Mouse (Mus musculus) monocyte, adult 5-6 weeks (primary cell): Measurements from ENCODE around the gene Nfix. TPM values are rescaled to one million over a fixed set of nuclear protein-coding genes. Genes with fewer than 3 reads are reported as not detected.
A peak's percentile ranks its signal among the peaks of the same experiment; 100 is the strongest.
"Not testable (repeated sequence)": the region's sequence is repeated elsewhere in the genome, so short reads cannot be mapped to it uniquely, and the experiment has no call there.

Source experiments
- ATAC-seq: fragments of 153-309, 156-312 bp; replicated peaks from 2 replicates; pipeline ENCODE4 v1.8.0; 2017; ENCODE audit warnings: mild to moderate bottlenecking; ENCODE audit not compliant: low TSS enrichment, insufficient number of reproducible peaks, severe bottlenecking, poor library complexity, low FRiP score
- total RNA-seq: library from RNA; stranded (forward); fragments of 200-1000, 200-491, 200-594 nt; gene quantifications from 3 replicates; pipeline ENCODE4 v1.2.3, GENCODE M21; 2017

The Nfix gene
- total RNA-seq, 1 experiment from 2014 or later = 16.7 TPM

DNA sequence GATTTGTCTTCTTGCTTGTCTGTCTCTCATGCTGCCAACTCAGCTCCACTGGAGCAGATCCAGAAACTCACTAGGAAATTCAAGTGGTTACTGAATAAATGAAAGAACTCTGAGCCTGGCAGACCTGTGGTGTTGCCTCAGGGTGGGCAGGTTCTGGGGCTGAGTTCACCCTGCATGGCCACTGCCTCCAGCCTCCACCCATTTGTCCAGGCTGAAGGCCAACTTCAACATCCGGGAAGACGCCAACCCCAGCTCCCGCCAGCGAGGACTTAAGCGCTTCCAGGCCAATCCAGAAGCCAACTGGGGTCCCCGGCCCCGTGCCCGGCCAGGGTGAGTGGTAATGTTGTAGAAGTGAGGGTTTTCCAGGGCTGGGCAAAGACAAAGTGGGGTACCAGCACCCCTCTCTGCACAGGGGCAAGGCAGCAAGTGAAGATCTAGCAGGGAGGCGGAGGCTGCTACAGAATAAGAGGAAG is 101.2 kb downstream of the Nfix start:
- no peak for ATAC-seq

DNA sequence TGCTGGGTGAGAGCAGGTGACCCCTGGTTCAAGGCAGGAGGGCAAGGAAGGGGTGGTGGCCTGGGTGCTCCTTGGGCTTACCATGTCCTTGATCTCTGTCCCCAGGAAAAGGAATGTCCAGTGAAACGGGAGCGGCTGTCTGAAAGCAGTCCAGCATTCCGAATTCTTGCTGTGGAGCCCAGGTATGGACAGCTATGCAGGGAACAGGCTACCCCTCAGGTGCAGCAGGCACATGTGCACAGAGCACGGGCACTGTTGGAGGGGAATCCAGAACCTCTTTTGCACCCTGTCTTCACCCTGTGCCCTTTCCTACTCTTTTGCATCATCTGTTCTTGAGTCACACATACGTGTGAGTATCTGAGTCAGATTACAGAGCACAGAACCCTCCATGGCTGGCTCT is 101.9 kb downstream of the Nfix start:
- ATAC-seq = no peak

DNA sequence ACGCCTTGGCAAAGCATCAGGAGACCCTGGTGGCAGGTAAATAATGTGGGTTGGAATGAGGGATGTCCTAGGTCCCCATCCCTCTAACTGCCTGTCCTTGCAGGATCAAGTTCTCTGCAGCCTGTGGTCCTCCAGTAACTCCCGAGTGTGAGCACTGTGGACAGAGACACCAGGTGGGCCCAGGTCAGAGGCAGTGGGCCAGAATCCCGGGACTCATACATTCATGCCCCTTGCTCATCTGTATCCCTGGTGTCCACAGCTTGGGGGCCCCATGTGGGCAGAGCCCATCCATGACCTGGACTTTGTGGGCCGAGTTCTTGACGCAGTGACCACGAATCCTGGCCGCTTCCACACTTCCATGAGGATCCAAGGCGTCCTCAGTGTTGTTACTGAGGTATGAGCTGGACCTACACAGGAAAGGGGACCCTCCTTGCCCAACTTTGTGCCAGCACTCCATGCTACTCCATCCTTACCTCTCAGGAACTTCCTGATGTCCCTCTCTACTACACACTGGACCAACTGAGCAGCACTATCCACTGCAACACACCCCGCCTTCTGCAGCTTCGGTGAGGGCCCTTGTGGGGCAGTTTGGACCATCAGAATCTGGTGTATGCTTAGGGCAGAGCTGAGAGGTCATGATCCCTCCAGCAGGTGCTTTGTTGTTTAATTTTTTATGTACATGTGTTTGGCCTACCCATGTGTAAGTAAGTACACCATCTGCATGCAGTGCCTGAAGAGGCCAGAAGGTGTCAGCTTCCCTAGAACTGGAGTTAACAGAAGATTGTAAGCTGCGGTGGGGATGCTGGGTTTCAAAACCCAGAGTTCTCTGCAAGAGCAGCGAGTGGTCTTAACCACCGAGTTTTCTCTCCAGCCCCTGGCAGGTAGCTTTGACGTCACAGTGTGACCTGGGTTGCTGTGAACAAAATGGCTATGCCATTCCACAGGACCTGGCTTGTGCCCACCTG is 102.7 kb downstream of the Nfix start:
- ATAC-seq = 0 out of 2 replicates have a peak, but pooled peaks have one; percentile 7

DNA sequence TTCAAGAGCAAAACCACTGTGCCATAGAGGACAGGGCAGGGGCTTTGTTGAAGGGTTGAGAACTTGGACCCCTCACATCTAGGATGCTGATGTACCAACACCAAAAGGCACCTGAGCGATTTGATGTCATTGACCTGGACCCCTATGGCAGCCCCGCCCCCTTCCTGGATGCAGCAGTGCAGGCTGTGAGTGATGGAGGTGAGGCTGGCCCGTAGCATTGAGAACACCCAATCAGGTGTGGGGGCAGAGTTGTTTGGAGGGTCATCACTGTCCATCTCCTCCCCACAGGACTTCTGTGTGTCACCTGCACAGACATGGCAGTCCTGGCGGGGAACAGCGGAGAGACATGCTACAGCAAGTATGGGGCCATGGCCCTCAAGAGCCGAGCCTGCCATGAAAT is 105.0 kb downstream of the Nfix start:
- no peak for ATAC-seq

DNA sequence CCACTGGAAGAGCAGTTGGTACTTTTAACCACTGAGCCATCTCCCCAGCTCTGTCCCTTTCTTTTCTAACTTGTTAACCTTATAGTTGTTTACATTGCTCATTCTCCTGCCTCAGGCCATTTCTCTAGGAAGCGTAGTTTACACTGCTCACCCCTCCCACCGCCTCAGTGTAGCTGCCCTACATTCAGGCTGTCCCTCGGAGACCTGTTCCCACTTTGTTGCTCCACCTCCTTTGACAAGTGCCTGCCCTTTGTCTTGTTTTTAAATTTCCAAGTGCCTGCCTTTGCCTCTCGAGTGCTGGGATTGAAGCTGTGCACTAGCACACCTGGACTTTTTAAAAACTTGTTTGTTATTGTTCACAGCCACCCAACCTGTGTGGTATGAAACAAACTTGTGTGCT is 106.8 kb downstream of the Nfix start:
- no peak for ATAC-seq

DNA sequence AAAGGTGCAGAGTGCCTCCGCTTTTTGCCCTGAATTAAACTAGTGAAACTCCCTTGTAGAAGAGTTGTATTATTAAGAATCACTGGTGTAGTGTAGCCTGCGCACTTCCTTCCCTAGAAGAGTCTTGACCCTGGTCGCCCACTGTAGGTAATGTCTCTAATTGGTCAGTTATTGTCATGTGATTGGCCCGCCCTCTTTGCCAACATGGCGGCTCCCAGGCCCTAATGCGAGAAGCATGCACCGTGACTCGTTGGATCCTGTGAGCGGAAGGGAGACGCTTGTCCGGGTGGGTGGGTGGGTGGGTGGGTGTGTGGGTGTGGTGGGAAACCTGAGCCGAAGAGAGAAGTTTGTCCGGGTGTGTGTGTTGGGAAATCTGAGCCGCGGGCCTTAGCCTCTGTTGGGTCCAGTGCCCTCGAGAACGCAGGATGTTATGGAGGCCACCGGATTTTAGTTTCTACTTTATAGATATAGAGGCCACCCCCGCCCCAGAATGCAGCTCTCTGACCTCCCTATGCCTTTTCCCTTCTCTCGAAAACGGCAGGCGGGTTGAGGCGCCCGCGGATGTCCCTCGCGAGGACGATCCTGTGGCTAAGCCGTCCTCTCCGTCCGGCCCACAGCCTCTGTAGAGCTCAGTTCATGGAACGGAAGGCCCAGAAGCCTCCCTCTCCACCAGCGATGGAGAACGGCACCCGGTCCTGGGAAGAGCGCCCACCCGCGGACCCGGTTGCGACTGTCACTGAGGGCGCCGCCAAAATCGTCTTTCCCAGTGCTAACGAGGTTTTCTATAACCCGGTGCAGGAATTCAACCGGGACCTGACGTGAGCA is 110.8 kb downstream of the Nfix start:
- ATAC-seq = peak; percentile 91

DNA sequence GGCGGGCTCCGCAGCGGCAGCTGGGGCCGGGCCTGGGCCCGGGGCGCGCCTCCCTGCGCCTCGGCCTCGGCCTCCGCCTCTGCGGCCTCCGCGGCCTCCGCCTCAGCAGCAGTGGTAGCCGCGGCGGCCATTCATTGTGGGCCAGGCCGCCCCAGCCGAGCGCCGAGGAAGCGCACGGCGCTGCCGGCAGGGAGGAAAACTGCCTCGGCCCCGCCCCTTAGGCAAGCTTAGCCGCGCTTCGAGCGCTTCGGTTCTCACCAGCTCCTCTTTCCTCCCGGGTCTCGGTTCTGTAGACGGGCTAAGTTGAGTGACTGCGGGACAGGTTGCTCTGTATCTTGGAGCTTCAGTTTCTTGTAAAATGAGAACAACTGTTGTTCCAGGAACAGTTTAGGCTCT is 112.4 kb downstream of the Nfix start, which contains the start of gene Nacc1:
Nacc1 (minus strand) TSS at position 158 of the 396 bp plus-strand sequence.
- peak; percentile 84 for ATAC-seq

DNA sequence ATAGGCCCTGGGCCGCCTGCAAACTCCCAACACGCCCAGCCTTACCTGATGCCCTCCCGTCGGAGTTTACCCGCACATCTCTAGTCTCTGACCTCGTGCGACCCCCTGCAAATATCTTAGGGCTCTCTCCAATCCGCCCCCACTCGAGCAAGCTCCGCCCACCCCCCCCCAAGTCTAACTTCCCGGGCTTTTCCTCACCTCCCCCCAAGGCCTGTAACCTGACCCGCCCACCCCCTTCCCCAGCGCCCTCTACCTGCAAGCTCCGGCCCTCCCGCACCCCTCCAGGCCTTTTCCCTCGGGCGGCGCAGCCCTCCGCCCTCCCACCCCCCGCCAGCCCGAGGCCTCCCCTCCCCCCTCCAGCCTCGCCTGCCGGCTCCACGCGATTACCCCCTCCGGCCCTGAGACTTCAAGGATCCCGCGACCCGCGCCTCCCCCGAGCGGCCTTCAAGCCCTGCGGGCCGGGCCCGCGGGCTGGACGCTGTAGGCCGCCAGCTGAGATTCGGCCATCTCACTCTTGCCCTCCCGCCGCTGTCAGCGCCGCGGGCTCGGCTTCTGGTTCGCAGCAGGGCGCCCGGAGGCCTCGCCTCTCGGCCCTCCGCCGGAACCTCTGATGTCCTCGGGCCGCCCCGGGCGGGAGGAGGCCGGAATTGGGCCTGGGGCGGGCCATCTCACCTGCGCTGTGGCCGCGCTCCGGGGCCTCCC is 113.0 kb downstream of the Nfix start:
- no peak for ATAC-seq

DNA sequence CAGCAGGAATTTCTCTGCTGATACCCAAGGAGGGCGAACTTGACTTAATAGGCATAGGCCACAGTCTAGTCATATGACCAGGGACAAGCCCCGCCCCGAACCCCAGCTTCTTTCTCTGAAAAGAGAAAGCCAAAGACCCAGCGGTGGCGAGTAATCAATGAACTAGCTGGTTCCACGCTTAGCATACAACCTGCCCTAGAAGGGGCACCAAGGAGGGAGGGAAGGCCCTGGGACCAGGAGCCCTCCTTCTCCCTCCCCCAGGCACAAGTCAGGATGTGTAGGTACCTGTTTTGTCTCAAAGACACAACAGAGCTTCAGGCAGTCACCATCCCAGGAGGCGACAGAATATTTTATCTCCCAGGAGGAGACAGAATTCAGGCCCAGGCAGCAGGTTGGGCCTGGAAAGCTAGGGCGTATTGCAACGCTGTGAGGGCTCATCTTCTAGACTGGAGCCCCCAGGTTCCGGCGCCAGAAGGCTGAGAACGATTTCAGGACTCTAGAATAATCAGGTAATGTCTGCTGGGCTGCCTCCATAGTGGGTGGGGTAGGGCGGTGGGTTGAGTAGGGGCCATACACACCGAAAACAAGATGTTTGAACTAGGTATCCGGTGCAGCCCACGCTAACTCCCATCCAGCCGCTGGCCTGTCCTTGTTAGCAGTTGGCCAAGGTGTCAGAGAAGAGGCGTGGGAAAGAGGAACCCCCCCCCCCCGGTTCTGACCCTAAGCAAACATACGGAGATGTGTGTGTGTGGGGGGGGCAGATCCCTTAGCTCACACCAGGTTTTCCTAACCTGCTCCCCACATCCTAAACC is 113.7 kb downstream of the Nfix start, which contains the start of gene Trmt1:
Trmt1 (plus strand) TSS at position 117 of the 812 bp plus-strand sequence.
- ATAC-seq = no peak

DNA sequence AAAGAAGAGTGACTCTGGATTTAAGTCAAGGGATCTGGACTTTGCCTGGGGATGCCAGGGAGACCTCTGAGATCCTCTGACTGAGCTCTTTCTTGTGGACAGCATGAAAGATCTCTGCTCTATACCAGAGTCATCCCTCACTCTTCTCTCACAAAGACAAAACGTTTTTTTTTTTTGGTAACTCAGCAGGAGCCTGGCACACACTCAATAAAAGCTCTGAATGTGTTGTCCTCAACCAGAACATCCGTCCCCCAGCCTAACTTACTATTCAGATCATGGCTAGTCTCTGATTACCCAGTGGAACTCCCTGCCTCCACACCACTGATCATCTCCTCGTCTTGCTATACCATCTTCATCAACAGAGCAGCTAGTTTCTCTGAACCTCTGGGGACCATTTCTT is 115.6 kb downstream of the Nfix start:
- ATAC-seq = no peak

DNA sequence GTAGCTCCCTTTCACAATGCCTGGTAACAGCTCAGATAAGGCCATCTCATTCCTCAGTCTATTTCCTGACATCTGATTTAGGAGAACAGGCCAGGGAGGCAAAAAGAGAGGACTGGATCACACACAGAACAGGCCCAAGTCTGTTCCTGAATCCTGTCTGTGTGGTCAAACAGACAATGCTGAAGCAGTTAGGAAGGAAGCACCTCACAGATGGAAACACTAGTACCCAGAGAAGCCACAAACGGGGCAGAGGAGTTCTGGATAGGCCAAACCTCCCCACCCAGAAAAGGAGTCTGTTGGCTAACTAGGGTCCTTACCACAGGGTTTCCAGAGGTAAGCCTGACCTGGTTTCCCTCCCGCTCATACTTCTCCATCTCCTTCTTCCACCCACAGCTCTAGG is 117.9 kb downstream of the Nfix start:
- ATAC-seq = no peak

DNA sequence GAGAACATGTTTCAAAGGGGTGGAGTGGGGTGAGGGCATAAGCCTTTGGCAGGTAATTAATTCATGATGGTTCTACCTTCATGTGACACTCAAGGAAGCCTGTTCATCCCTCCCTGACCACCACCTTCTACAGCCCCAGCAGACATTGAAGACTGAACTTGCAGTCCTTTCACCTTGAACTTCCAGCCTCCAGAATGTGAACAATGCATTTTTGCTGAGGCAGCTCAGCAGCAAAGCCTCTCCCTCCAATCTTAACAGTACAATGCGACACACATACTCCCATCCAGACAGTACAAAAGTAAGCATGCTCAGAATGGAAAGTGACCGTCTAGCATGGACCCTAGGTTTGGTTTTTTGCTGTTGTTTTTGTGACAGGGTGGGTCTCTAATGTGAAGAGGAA is 118.7 kb downstream of the Nfix start:
- ATAC-seq = no peak

DNA sequence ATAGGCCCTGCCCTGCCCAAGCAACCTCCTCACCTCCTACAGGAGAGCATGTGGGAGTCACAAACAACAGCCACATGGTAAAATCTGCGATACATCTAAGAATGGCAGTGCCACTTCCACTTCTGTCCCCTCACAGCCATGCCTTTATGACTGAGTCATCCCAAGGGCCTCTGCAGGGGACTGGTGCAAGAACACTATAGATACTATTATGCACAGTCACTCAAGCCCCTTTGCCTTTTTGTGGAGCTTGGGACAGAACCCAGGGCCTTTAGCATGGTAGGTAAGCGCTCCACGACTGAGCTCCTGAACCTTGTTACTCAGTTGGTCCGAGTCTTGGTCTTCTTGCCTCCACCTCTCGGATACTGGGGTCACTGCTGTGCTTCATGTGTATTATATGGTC is 122.8 kb downstream of the Nfix start:
- ATAC-seq = no peak

DNA sequence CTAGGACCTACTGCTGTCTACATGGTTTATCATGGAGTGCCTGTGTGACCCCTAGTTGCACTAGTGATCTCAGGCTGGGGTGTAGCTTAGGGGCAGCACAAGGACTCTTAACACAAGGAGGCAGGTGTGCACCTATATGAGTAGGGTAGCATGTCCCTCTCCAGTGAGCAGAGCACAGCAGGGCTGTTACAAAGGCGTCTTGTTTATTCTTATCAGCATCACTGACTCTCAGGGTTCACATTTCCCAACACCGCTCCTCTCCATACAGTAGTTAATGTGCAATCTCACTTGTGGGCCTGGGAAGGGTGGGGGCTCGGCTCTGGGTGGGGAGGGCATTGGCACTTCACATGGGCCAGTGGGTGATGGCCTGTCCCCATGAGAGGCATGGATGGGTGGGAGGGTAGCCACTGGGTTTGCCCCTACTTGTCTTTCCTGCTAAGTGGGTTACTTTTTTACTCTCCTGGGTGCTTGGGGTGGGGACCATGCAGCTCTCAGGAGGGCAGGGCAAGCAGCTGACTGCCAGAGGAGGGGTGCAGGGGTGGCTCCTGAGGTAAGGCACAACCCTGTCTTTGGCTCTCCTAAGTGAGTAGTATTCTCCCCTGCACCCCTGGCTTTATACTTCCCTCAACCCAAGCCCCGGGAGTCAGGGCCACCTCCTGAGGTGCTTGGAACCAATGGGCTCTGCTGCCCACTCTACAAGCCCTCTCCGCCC is 129.7 kb downstream of the Nfix start:
- ATAC-seq = not testable (repeated sequence)

DNA sequence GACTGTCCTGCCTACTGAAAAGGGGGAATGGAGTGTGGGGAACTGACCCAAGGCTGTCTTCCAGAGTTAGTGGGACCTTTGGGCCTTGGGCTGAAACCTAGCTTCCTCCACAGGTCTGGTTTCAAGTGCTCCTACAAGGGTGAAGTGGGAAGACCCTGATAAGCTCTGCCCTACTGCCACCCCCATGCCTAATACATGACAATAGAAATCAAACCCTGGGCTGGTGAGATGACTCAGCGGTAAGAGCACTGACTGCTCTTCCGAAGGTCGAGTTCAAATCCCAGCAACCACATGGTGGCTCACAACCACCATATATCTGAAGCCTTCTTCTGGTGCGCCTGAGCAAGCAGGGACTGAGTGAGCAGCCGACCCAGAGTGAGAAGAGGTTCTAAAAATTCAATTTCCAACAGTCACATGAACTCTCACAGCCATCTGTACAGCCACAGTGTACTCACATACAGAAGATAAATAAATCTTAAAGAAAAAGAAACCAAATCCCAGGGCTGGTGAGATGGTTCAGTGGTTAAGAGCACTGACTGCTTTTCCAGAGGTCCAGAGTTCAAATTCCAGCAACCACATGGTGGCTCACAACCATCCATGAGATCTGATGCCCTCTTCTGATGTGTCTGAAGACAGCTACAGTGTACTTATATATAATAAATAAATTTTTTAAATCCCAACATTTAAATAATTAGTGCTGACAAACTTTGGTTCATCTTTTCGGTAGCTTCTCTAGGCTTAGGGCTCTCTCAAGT is 131.2 kb downstream of the Nfix start:
- no peak for ATAC-seq

DNA sequence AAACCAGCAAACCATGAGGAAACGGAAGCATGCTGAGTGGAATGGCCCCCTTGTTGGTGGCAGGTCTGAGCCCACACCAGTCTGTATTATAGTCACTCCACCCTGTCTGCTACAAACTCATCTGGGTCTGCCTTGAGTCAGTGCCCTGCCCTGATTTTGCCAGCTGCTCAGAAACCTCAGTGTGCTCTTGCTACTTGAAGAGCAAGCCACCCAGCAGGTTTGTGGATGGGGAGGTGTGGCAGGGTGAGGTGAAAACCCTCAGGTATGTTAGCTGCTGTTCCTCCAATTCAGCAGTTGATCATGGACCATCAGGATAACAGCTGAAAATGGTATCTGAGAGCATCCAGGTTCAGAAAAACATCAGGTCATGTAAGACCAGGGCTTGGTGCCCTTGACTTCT is 132.1 kb downstream of the Nfix start:
- ATAC-seq = no peak

DNA sequence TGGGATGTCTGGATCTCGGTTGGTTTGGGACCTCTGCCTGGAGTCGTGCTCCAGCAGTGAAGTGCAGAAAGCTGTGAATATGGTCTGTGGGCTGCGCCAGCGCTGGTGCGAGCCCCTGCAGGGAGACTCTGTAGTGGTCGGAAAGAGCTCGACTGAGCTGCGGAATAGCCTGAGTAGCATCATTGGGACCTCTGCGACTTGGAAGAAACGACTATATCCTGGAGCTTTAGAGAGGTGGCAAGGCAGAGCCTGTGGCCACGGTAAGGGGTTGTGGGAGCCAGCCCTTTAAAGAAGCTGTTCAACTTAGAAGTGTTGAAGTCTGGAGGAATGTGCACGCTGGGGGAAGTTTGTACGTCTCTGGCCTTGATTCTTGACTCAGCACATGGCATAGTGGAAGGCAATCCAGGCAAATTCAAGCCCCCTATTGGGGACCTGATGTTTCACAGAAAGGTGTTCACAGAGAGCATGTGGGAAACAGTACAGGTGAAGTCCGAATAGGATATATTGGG is 134.7 kb downstream of the Nfix start:
- no peak for ATAC-seq
